In genomic region chr7:58870661-58871060, GRCm38 (mm10) we compare ENCODE assay signal across 13 mouse cellular contexts.
A peak's percentile ranks its signal among the peaks of the same experiment; 100 is the strongest.
DNase-seq lines count a peak whose midpoint lies in the region; ATAC-seq and TF ChIP-seq lines count a peak whose summit lies in the region.
"Had no signal": no experiment of that assay in that cellular context is flagged by ENCODE, and none has a peak within 500 bp of the region (broad histone marks: within the 10 kb centered on the region; RNA-seq: fewer than 3 reads in every experiment).

No protein-coding gene starts in this region.

- H3K36me3 ChIP-seq in neural tube, embryonic 15.5 days: no peaks in the 10 kb centered on the region
- H3K36me3 ChIP-seq: hindbrain, embryonic 10.5 days; stomach, embryonic 15.5 days had no signal

- no peak overlapping the region for H3K27ac ChIP-seq in gastrocnemius, adult 2 months
- no peak overlapping the region for H3K27ac ChIP-seq in left cerebral cortex, adult 2 months
- H3K27ac ChIP-seq in neural tube, embryonic 15.5 days (replicated peaks): no peak overlapping the region
- H3K27ac ChIP-seq: hindbrain, embryonic 10.5 days; liver, embryonic 14.5 days; stomach, embryonic 15.5 days had no signal

- no peak for ATAC-seq in neural tube, embryonic 15.5 days (ENCODE audit: low FRiP score)

- no peak for DNase-seq in gastrocnemius, adult 2 months
- DNase-seq in gastrocnemius, postnatal 36 days: no peak
- no peak for DNase-seq in left cerebral cortex, adult 2 months (ENCODE audit: extremely low spot score in 1 of 2, low spot score in 2 of 2)
- DNase-seq in left cerebral cortex, adult 8-10 months (ENCODE audit: low spot score in 2 of 2): no peak
- DNase-seq in Muller cell, postnatal 12 days (ENCODE audit: inconsistent ontology term): peak; percentile 4
- DNase-seq in adrenal gland, postnatal 25 days: peak; percentile 1
- DNase-seq: kidney, adult 18-20 months; thymus, postnatal 36 days had no signal

- H3K4me3 ChIP-seq in gastrocnemius, adult 2 months: no peak overlapping the region
- H3K4me3 ChIP-seq in left cerebral cortex, adult 2 months: no peak overlapping the region
- H3K4me3 ChIP-seq in neural tube, embryonic 15.5 days (replicated peaks): no peak overlapping the region
- H3K4me3 ChIP-seq: erythroblast, embryonic 14.5 days; hindbrain, embryonic 10.5 days; stomach, embryonic 15.5 days had no signal

- 56% methylated on average over 1 of the region's 1 CpGs for WGBS in neural tube, embryonic 15.5 days

- no peaks in the 10 kb centered on the region for H3K4me1 ChIP-seq in neural tube, embryonic 15.5 days
- H3K4me1 ChIP-seq: stomach, embryonic 15.5 days had no signal

- no peaks in the 10 kb centered on the region for H3K9me3 ChIP-seq in neural tube, embryonic 15.5 days (replicated peaks)
- H3K9me3 ChIP-seq: hindbrain, embryonic 10.5 days; stomach, embryonic 15.5 days had no signal

- no peak overlapping the region for H3K4me2 ChIP-seq in neural tube, embryonic 15.5 days
- H3K4me2 ChIP-seq: stomach, embryonic 15.5 days had no signal

- H3K9ac ChIP-seq in neural tube, embryonic 15.5 days (replicated peaks): no peak overlapping the region
- H3K9ac ChIP-seq: liver, embryonic 14.5 days; stomach, embryonic 15.5 days had no signal

- intact Hi-C loops in gastrocnemius, adult 2 months (cut with DNase I): loop anchor here (10.0 kb wide), 1 partner anchor 286 kb away; no protein-coding TSS in a partner anchor
- intact Hi-C loops in gastrocnemius, postnatal 36 days (cut with DNase I): loop anchor here (10.0 kb wide), 1 partner anchor 286 kb away; no protein-coding TSS in a partner anchor
- intact Hi-C loops in left cerebral cortex, adult 2 months (cut with DNase I): no loop called here

- no peaks in the 10 kb centered on the region for H3K27me3 ChIP-seq in neural tube, embryonic 15.5 days (replicated peaks)
- H3K27me3 ChIP-seq: stomach, embryonic 15.5 days had no signal

- peak; percentile 49 for TF ChIP-seq CTCF in gastrocnemius, adult 2 months (IDR thresholded peaks at IDR 0.05)
- peak; percentile 25 for TF ChIP-seq CTCF in left cerebral cortex, adult 2 months (IDR thresholded peaks at IDR 0.05)

Comparison
In these comparisons a context has a peak if more than half of its experiments do, and no peak if none do; other contexts are left out.
1. DNase-seq: peak in Muller cell, postnatal 12 days (single experiment) and adrenal gland, postnatal 25 days (single experiment); none in gastrocnemius, adult 2 months (single experiment), gastrocnemius, postnatal 36 days (0 of 2), left cerebral cortex, adult 2 months (0 of 2) and left cerebral cortex, adult 8-10 months (0 of 2).